ENCODE assay signal across 9 mouse cellular contexts in genomic region chr14:32532381-32533147, GRCm38 (mm10). TPM values are rescaled to one million over a fixed set of nuclear protein-coding genes. Genes with fewer than 3 reads are reported as not detected.
DNase-seq lines count a peak whose midpoint lies in the region; ATAC-seq and TF ChIP-seq lines count a peak whose summit lies in the region.
"Had no signal": no experiment of that assay in that cellular context is flagged by ENCODE, and none has a peak within 500 bp of the region (broad histone marks: within the 10 kb centered on the region; RNA-seq: fewer than 3 reads in every experiment).

No protein-coding gene starts in this region.

- no peak overlapping the region for H3K4me2 ChIP-seq in kidney, embryonic 15.5 days
- H3K4me2 ChIP-seq in embryonic facial prominence, embryonic 12.5 days (replicated peaks), result no peak overlapping the region
- no peak overlapping the region for H3K4me2 ChIP-seq in limb, embryonic 14.5 days (replicated peaks; ENCODE audit: low read depth, low read length, severe bottlenecking)

- peaks cover 49% of the 10 kb centered on the region for H3K79me3 ChIP-seq in C2C12 (ENCODE audit: low read depth)

- H3K79me2 ChIP-seq in C2C12 (ENCODE audit: control insufficient read depth, insufficient read depth), result peaks cover 95% of the 10 kb centered on the region

- no peak for DNase-seq in kidney, postnatal 4 days
- peak; percentile 25 for DNase-seq in limb, embryonic 14.5 days (ENCODE audit: low spot score)
- no peak for DNase-seq in layer of hippocampus, adult 2 months (ENCODE audit: low spot score in 2 of 2)
- no peak for DNase-seq in layer of hippocampus, adult 11-12 months (ENCODE audit: low spot score)
- DNase-seq: right cerebral cortex, postnatal 25 days had no signal

- no peak for TF ChIP-seq CTCF in C2C12 (IDR thresholded peaks at IDR 0.05; ENCODE audit: control insufficient read depth, insufficient read depth, insufficient read length)
- no peak for TF ChIP-seq CTCF in layer of hippocampus, adult 2 months (conservative IDR thresholded peaks at IDR 0.05)

- H3K9ac ChIP-seq in kidney, embryonic 15.5 days, result no peak overlapping the region
- H3K9ac ChIP-seq in embryonic facial prominence, embryonic 12.5 days, result no peak overlapping the region
- no peak overlapping the region for H3K9ac ChIP-seq in limb, embryonic 14.5 days (ENCODE audit: low read depth, low read length, severe bottlenecking)

- WGBS in kidney, embryonic 15.5 days, result 53% methylated on average over 7 of the region's 7 CpGs
- 56% methylated on average over 7 of the region's 7 CpGs for WGBS in embryonic facial prominence, embryonic 12.5 days
- WGBS in limb, embryonic 14.5 days, result 51% methylated on average over 7 of the region's 7 CpGs

- no peak for TF ChIP-seq POLR2A in limb, embryonic 14.5 days (IDR thresholded peaks at IDR 0.05; ENCODE audit: borderline replicate concordance, extremely low read depth, insufficient read depth, insufficient read length)

- no peak overlapping the region for H3K4me3 ChIP-seq in kidney, embryonic 15.5 days (replicated peaks)
- H3K4me3 ChIP-seq in C2C12 (ENCODE audit: insufficient read depth, poor library complexity, severe bottlenecking), result no peak overlapping the region
- H3K4me3 ChIP-seq in embryonic facial prominence, embryonic 12.5 days, result no peak overlapping the region
- H3K4me3 ChIP-seq in limb, embryonic 14.5 days (replicated peaks; ENCODE audit: low read length), result no peak overlapping the region
- H3K4me3 ChIP-seq in layer of hippocampus, adult 2 months, result no peak overlapping the region

- ATAC-seq in kidney, embryonic 15.5 days (replicated peaks; ENCODE audit: low FRiP score), result 0 out of 2 replicates have a peak, but pooled peaks have one; percentile 52
- no peak for ATAC-seq in embryonic facial prominence, embryonic 12.5 days (ENCODE audit: insufficient number of reproducible peaks, insufficient read depth, low FRiP score, low TSS enrichment)
- ATAC-seq in limb, embryonic 14.5 days (ENCODE audit: low FRiP score, low read depth), result peak; percentile 59

- no peaks in the 10 kb centered on the region for H3K27me3 ChIP-seq in kidney, embryonic 15.5 days
- no peaks in the 10 kb centered on the region for H3K27me3 ChIP-seq in C2C12 (ENCODE audit: control insufficient read depth, insufficient read depth, insufficient read length)
- H3K27me3 ChIP-seq in embryonic facial prominence, embryonic 12.5 days, result no peaks in the 10 kb centered on the region
- H3K27me3 ChIP-seq in limb, embryonic 14.5 days (ENCODE audit: control insufficient read depth, insufficient read depth, low read length), result no peaks in the 10 kb centered on the region

- H3K9me3 ChIP-seq in kidney, embryonic 15.5 days (replicated peaks), result no peaks in the 10 kb centered on the region
- no peaks in the 10 kb centered on the region for H3K9me3 ChIP-seq in embryonic facial prominence, embryonic 12.5 days
- no peaks in the 10 kb centered on the region for H3K9me3 ChIP-seq in limb, embryonic 14.5 days (ENCODE audit: control insufficient read depth, low read length)
- H3K9me3 ChIP-seq: G1E had no signal

- H3K36me3 ChIP-seq in kidney, embryonic 15.5 days, result peaks cover 26% of the 10 kb centered on the region
- peaks cover 68% of the 10 kb centered on the region for H3K36me3 ChIP-seq in C2C12 (ENCODE audit: control insufficient read depth, insufficient read depth)
- peaks cover 17% of the 10 kb centered on the region for H3K36me3 ChIP-seq in embryonic facial prominence, embryonic 12.5 days
- H3K36me3 ChIP-seq in limb, embryonic 14.5 days (ENCODE audit: control insufficient read depth, insufficient read depth, low read length), result peaks cover 30% of the 10 kb centered on the region

- H3K27ac ChIP-seq in kidney, embryonic 15.5 days, result no peak overlapping the region
- H3K27ac ChIP-seq in embryonic facial prominence, embryonic 12.5 days, result 0 out of 2 replicates have a peak overlapping the region, but pooled peaks have one; percentile 41
- no peak overlapping the region for H3K27ac ChIP-seq in limb, embryonic 14.5 days (replicated peaks; ENCODE audit: low read depth, low read length)
- H3K27ac ChIP-seq in layer of hippocampus, adult 2 months, result no peak overlapping the region

- no peak overlapping the region for H3ac ChIP-seq in C2C12 (ENCODE audit: control insufficient read depth, insufficient read length, low read depth)

- peaks cover 5% of the 10 kb centered on the region; the same call in 1 of the 2 replicates for H3K4me1 ChIP-seq in kidney, embryonic 15.5 days
- peaks cover 8% of the 10 kb centered on the region; the same call in 1 of the 2 replicates for H3K4me1 ChIP-seq in embryonic facial prominence, embryonic 12.5 days
- peaks cover 22% of the 10 kb centered on the region for H3K4me1 ChIP-seq in limb, embryonic 14.5 days (ENCODE audit: control insufficient read depth, insufficient read depth, low read length)

TF ChIP-seq in C2C12, 6 proteins besides CTCF, POLR2A, EP300 and RAD21:
- TF ChIP-seq MYOD1 (IDR thresholded peaks at IDR 0.05; ENCODE audit: control insufficient read depth, insufficient read length, low read depth) (peak; percentile 71), USF1 (IDR thresholded peaks at IDR 0.05; ENCODE audit: low read depth) (peak; percentile 4), FOSL1 (IDR thresholded peaks at IDR 0.05; ENCODE audit: insufficient read depth, low read length, poor library complexity, severe bottlenecking) (no peak), MYOG (IDR thresholded peaks at IDR 0.05; ENCODE audit: control insufficient read depth, extremely low read depth, insufficient read length) (no peak), CEBPB (IDR thresholded peaks at IDR 0.05; ENCODE audit: low read depth) (no peak), MAX (IDR thresholded peaks at IDR 0.05) (no peak)
TF ChIP-seq in C2C12: peak in this region for 2.

RNA-seq across cellular contexts. Expression of gene Ercc6, which starts 19.2 kb away (rescaled TPM):
- 19.2 and 23.5 TPM in 2 replicates for polyA plus RNA-seq in kidney, embryonic 15.5 days (2015; fragmentation: Nextera tagmentation; extraction: Ambion mirVana)
- polyA plus RNA-seq in C2C12 (2012; fragmentation: generic; extraction: Trizol), result 3.0 TPM
- 23.2 and 31.8 TPM in 2 replicates for polyA plus RNA-seq in embryonic facial prominence, embryonic 12.5 days (2016; fragmentation: Nextera tagmentation; extraction: Ambion mirVana)
- polyA plus RNA-seq in limb, embryonic 14.5 days (2012; rRNA removed), result 12.2 and 12.8 TPM in 2 replicates
- polyA plus RNA-seq in limb, embryonic 14.5 days (2014; fragmentation: Nextera tagmentation; extraction: Ambion mirVana), result 15.0 and 19.3 TPM in 2 replicates
- 10 to 100 TPM; 24.1 to 28.7 TPM for total RNA-seq in layer of hippocampus, adult 2 months (2021)
